Mouse (Mus musculus) forebrain, embryonic 16.5 days (tissue): ENCODE measurements around the gene Spata9. TPM values are rescaled to one million over a fixed set of nuclear protein-coding genes. Genes with fewer than 3 reads are reported as not detected.

Experiments
- ATAC-seq: fragments of 200-750 bp; cut with Nextera tagmentation; 2 replicates; pipeline ENCODE4 v1.8.0; 2017; ENCODE audit warnings: mild to moderate bottlenecking, moderate library complexity
- H3K27ac ChIP-seq: fragments of 300-500 bp; sonication (generic); 2 replicates; pipeline ENCODE4 v1.5.1; 2014; ENCODE audit warnings: low read length, control low read depth
- H3K27me3 ChIP-seq: fragments of 300-500 bp; sonication (generic); replicated peaks from 2 replicates; pipeline ENCODE4 v1.6.1; 2014; ENCODE audit warnings: low read length; ENCODE audit not compliant: control insufficient read depth, insufficient read depth
- H3K36me3 ChIP-seq: fragments of 300-500 bp; sonication (generic); 2 replicates; pipeline ENCODE4 v1.6.1; 2014; ENCODE audit not compliant: control insufficient read depth, insufficient read depth
- H3K4me1 ChIP-seq: fragments of 300-500 bp; sonication (generic); replicated peaks from 2 replicates; pipeline ENCODE4 v1.6.1; 2014; ENCODE audit warnings: low read length; ENCODE audit not compliant: control insufficient read depth, insufficient read depth
- H3K4me2 ChIP-seq: fragments of 300-500 bp; sonication (generic); 2 replicates; pipeline ENCODE4 v1.6.1; 2014; ENCODE audit warnings: mild to moderate bottlenecking, low read length, control low read depth
- H3K4me3 ChIP-seq: fragments of 300-500 bp; sonication (generic); replicated peaks from 2 replicates; pipeline ENCODE4 v1.5.1; 2014; ENCODE audit warnings: mild to moderate bottlenecking, low read length, control low read depth
- H3K9ac ChIP-seq: fragments of 300-500 bp; sonication (generic); replicated peaks from 2 replicates; pipeline ENCODE4 v1.6.1; 2014; ENCODE audit warnings: low read depth, low read length, control low read depth
- H3K9me3 ChIP-seq: fragments of 300-500 bp; sonication (generic); 2 replicates; pipeline ENCODE4 v1.6.1; 2016; ENCODE audit warnings: low read length; ENCODE audit not compliant: control insufficient read depth
- WGBS: fragments of 180-500 bp; shearing (Covaris S2); extraction: QIAGEN DNeasy Blood & Tissue Kit; methylation state at CpG from one replicate; pipeline ENCODE4 v1.1.7; 2014; 5-methylcytosine and 5-hydroxymethylcytosine counted together
- polyA plus RNA-seq: library from polyadenylated mRNA; unstranded; fragments of >200 nt; fragmentation: Nextera tagmentation; extraction: Ambion mirVana; gene quantifications from 2 replicates; pipeline ENCODE4 v1.2.1, GENCODE M21; 2015

Spata9 gene
- polyA plus RNA-seq, 1 experiment from 2014 or later = 1.8 TPM

DNA sequence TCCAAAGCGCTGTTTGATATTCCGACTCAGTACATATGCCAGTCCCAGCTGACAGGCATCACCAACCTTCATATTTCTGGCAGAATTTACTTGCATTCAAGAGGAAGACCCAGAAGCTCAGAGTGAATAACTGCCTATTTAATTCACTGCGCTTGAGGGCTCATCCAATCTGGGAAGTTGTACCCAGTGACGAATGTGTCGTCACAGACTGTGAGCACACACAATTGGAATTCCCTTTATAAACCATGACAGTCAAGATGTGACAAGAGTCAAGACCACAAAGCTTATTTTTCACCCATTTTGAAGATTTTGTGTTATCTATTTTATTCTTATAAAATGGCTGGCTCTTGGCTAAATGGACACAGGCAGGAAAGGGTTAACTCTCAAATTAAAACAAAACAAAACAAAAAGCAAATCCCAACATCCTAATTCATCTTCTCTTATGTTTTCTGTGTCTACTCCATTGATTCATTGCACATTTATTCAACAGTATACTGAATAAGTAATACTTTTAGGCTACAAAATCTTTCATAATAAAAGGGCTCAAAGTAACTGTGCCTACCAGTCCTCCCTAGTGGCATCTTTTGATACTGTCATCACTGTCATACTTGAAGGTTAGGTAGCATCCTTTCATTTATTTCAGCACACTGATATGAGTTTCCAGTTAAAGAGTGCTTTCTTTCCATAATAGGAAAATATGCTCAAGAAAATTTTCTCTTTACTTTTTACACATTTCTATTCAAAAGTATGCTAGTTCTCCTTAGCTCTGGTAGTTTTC, 25.2 kb upstream of the Spata9 start:
- WGBS = 44% methylated on average over 5 of the region's 5 CpGs
- H3K4me2 ChIP-seq = peak overlapping the region; percentile 47
- H3K9me3 ChIP-seq = no peaks in the 10 kb centered on the region
- peak overlapping the region; percentile 11 for H3K4me3 ChIP-seq
- no peak overlapping the region for H3K9ac ChIP-seq
- ATAC-seq = peak; percentile 39
- H3K36me3 ChIP-seq = peaks cover 8% of the 10 kb centered on the region; the same call in 1 of the 2 replicates
- H3K27me3 ChIP-seq = no peaks in the 10 kb centered on the region
- peaks cover 18% of the 10 kb centered on the region for H3K4me1 ChIP-seq
- H3K27ac ChIP-seq = peak overlapping the region; percentile 7; the same call in 1 of the 2 replicates

DNA sequence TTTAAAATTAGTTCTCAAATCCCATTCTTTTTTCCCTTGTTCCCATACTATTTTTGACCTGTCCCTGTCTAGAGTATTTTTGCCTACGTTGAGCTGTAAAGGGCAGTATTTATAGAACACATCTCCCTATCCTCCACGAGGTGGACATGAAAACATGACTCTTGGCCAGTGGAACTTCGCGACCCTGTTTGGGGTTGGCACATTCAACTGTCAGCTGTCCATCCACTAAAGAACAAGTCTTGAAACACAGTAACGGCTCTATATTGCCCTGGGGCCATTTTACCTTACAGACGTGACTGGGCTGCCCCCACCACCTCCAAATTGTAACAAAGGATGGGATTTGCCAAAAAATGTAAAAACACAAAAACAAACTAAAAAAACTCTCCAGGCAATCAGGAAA, 24.2 kb upstream of the Spata9 start:
- Histone ChIP-seq H3K4me1 (peaks cover 18% of the 10 kb centered on the region), H3K9me3 (no peaks in the 10 kb centered on the region), H3K36me3 (peaks cover 6% of the 10 kb centered on the region; the same call in 1 of the 2 replicates), H3K27ac (peak overlapping the region; percentile 98), H3K4me3 (peak overlapping the region; percentile 94), H3K27me3 (no peaks in the 10 kb centered on the region), H3K4me2 (peak overlapping the region; percentile 77), H3K9ac (peak overlapping the region; percentile 99)
- ATAC-seq = no peak; the same call in 1 of the 2 replicates
- 0% methylated on average over 6 of the region's 6 CpGs for WGBS

DNA sequence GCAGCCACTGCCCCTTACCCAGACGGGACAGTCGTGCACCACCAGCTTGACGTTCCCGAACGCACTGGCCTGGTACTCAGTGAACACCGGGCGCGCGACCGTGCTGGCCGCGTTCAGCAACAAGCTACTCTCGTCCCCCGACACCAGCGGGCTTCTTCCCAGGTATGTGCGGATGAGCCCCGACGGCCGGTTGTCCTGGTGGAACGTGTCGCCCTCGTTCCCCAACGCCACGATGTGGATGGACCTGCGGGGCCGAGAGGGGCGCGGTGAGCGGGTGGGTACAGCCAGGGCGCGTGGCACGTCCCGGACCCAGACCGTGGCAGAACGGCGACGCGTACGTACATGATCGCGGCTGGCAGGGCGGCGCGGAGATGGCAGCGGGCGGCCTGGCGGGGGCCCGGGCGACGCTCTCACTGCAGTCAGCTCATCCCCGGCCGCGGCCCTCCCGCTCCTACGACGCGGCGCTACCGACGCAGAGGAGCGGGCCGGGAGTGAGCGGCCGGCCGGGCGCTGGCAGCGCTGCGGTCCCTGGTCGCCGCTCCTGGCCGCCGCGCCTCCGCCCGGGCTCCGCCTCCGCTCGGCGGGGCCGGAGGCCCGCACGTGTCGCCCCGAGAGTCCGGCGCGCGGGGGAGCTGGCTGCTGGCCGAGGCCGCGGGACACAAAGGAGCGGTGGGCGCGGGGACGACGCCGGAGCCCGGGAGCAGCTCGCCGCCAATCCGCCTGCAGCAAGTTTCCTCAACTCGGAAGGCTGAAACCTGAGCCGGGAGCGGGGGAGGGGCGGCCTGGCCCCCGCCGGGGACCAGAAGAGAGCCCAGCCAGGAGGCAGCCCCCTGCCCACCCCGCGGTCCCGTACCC, 23.5 kb upstream of the Spata9 start, which contains the start of gene Rhobtb3:
Rhobtb3 (minus strand) TSS at position 737 of the 855 bp plus-strand sequence.
- ATAC-seq = peak; percentile 85
- Histone ChIP-seq H3K9ac (peak within 1 kb of the TSS; percentile 99), H3K9me3 (no peaks in the 10 kb centered on the region), H3K27me3 (no peaks in the 10 kb centered on the region), H3K4me3 (peak within 1 kb of the TSS; percentile 94), H3K36me3 (peaks cover 2% of the 10 kb centered on the region; the same call in 1 of the 2 replicates), H3K27ac (peak within 1 kb of the TSS; percentile 98), H3K4me1 (peaks cover 18% of the 10 kb centered on the region), H3K4me2 (peak within 1 kb of the TSS; percentile 77)
- under 1% methylated on average over 78 of the region's 110 CpGs for WGBS

DNA sequence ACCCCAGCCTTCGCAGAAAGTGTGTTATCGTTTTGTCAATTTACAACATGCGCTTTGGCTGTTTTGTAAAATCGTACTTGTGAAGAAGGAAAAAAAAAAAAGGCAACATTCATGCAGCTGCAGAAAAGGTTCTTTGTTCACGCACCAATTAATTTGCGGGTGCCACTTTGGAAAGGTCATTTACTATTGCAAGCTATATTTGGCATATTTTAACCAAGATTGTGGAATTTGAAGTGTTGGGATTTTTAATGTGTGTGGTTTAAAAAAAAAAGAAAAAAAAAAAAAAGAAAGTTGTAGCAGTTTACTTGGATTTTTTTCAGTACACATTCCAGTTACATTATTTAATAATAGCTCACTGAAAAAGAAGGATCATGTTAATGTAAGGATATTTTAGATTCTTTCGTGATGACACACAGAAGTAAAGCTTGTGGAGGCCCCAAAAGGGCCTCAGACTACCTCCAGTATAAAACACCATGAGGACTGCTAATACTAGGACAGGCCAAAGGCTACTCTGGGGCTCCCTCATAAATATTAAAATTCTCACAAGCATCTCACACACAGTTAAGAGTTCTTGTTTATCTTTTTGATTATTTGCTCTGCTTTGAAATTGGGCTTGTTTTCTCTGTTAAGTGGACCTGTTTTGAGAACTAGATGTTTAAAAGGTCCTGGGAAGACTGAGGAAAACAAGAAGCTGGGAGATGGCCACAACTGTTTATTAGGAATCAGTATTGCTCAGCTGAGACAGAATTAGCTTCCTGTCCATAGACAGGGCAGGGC, 22.7 kb upstream of the Spata9 start:
- WGBS = 1% methylated on average over 7 of the region's 7 CpGs
- no peaks in the 10 kb centered on the region for H3K36me3 ChIP-seq
- no peak for ATAC-seq

DNA sequence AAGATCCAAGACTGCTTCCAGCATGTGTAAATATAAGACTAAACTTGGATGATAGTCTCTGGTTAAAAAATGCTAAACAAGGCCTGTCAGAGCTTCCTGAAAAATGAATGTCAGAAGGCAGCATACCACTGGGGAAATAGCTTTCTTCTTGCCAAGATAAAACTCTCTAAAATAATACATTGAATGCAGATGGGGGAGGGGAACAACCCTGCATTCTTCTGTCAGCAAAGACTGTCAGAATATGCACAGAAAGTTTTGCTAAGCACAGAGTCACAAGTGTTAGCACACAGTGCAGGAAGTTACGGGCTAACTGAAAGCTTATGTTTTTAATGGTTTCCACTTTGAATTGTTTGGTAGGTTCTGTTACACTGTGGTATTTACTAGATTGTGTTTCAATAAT, 16.7 kb upstream of the Spata9 start:
- H3K4me1 ChIP-seq = no peaks in the 10 kb centered on the region
- no peak overlapping the region for H3K4me3 ChIP-seq
- no peaks in the 10 kb centered on the region for H3K36me3 ChIP-seq
- no peaks in the 10 kb centered on the region for H3K9me3 ChIP-seq
- H3K27ac ChIP-seq = no peak overlapping the region
- WGBS = 47% methylated on average over 1 of the region's 1 CpGs
- H3K27me3 ChIP-seq = no peaks in the 10 kb centered on the region
- H3K4me2 ChIP-seq = no peak overlapping the region
- no peak overlapping the region for H3K9ac ChIP-seq
- ATAC-seq = no peak

More for the DNA sequence above, 22.7 kb upstream of the Spata9 start:
- Histone ChIP-seq H3K27ac (peak overlapping the region; percentile 98), H3K9ac (peak overlapping the region; percentile 99), H3K4me2 (peak overlapping the region; percentile 77), H3K9me3 (no peaks in the 10 kb centered on the region), H3K4me1 (peaks cover 18% of the 10 kb centered on the region), H3K27me3 (no peaks in the 10 kb centered on the region), H3K4me3 (peak overlapping the region; percentile 94)

DNA sequence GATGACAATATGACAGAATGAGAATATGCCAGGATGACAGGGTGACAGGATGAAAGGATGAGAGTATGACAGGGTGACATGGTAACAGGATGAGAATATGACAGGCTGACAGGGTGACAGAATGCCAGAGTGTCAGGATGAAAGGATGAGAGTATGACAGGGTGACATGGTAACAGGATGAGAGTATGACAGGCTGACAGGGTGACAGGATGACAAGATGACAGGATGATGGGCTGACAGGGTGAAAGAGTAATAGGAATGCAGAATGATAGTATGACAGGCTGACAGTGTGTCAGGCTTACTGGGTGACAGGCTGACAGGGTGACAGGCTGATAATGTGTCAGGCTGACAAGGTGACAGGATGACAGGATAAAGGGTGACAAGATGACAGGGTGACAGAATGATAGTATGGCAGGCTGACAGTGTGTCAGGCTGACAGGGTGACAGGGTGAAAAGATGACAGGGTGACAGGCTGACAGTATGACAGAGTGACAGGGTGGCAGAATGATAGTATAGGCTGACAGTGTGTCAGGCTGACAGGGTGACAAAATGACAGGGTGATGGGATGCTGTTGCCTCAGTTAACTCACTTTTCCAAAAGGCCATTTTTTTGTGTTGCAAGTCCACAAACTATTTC, 11.5 kb upstream of the Spata9 start:
- H3K36me3 ChIP-seq = no peaks in the 10 kb centered on the region
- peak; percentile 61 for ATAC-seq
- H3K9ac ChIP-seq = no peak overlapping the region

DNA sequence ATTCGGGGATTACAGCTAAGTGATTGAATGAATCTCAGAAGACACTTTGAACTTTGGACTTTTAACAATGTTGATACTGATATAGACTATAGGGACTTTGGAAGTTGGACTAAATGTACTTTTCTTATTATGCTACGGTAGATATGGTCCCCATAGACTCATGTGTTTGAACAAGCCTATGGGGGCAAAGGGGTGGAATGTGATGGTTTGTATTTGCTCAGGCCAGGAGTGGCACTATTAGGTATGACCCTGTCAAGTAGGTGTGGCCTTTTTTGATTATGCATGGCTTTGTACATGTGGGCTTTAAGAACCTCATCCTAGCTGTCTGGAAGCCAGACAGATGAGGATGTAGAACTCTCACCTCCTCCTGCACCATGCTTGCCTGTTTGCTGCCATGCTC, 7.5 kb downstream of the Spata9 start:
- 81% methylated on average over 2 of the region's 2 CpGs for WGBS

More for the DNA sequence above, 11.5 kb upstream of the Spata9 start:
- Histone ChIP-seq H3K4me1 (no peaks in the 10 kb centered on the region), H3K9me3 (no peaks in the 10 kb centered on the region), H3K27ac (no peak overlapping the region), H3K4me2 (no peak overlapping the region), H3K27me3 (no peaks in the 10 kb centered on the region), H3K4me3 (no peak overlapping the region)

DNA sequence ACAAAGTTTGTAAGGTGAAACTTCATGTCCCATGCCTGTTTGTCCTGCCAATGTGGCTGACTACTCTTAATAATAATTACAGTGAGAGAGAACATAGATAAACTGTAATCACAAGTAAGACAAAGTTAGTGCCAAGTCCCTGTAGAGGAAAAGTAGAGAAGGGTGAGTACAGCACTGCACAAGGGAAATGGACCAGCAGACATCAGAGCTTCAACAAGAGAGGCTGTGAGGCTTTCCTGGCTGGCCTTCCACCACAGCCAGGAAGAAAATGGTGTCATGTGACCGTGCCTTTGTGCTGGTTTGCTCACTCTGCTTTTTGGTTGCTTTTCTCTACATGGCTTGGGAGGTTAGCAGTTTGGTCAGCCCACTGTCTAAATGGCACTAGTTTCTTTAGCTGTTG, 8.7 kb downstream of the Spata9 start:
- ATAC-seq = no peak
- H3K4me2 ChIP-seq = no peak overlapping the region
- 69% methylated on average over 1 of the region's 1 CpGs for WGBS

More for the DNA sequence above, 7.5 kb downstream of the Spata9 start:
- no peaks in the 10 kb centered on the region for H3K9me3 ChIP-seq
- H3K36me3 ChIP-seq = no peaks in the 10 kb centered on the region
- H3K9ac ChIP-seq = no peak overlapping the region
- no peaks in the 10 kb centered on the region for H3K27me3 ChIP-seq
- no peak overlapping the region for H3K4me2 ChIP-seq
- H3K4me3 ChIP-seq = no peak overlapping the region
- ATAC-seq = no peak
- H3K27ac ChIP-seq = no peak overlapping the region
- H3K4me1 ChIP-seq = no peaks in the 10 kb centered on the region

More for the DNA sequence above, 8.7 kb downstream of the Spata9 start:
- Histone ChIP-seq H3K4me3 (no peak overlapping the region), H3K27me3 (no peaks in the 10 kb centered on the region), H3K27ac (no peak overlapping the region), H3K9me3 (no peaks in the 10 kb centered on the region), H3K4me1 (no peaks in the 10 kb centered on the region), H3K36me3 (no peaks in the 10 kb centered on the region), H3K9ac (no peak overlapping the region)
